Mouse (Mus musculus) cortical plate, adult 2 months (tissue): ENCODE data around the gene Tmc2.

Source experiments
- CTCF ChIP-seq: fragments of 200-500 bp; IDR thresholded peaks from 2 replicates; pipeline ENCODE4 v1.5.1; 2011; ENCODE audit warnings: mild to moderate bottlenecking, control low read depth, low read length; ENCODE audit not compliant: insufficient read depth; ENCODE audit errors: extremely low read depth
- POLR2A ChIP-seq: fragments of 200-500 bp; IDR thresholded peaks from 2 replicates; pipeline ENCODE4 v1.6.1; 2011; ENCODE audit warnings: mild to moderate bottlenecking, low read length, control low read depth; ENCODE audit not compliant: insufficient read depth; ENCODE audit errors: extremely low read depth

DNA sequence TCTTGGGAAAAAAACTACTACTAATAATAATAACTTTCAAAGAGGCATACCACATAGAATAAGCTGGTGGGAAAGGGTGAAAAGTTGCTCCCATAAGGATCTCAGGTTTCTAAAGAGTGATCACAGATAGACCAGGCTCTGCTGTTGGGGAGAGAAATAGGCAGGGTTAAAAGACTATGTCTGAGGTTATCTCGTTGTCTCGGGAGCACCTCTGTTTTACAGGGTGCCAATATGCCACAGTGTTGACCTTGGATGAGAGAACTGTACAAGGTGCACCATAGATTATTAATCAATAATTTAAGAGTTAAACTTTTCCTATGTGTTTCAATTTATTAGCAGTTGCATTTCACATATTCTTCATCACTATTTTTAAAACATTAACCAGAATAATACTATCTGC lies 66.9 kb downstream of the Tmc2 start:
- no peak for TF ChIP-seq CTCF
- TF ChIP-seq POLR2A, result no peak
